Mouse (Mus musculus) bone marrow, adult 2 months (tissue): ENCODE measurements at regions not wholly inside any gene's neighbourhood (a gene's known extent, or its start where the extent isn't known, plus 50 kb on each side); places are given as distances from the start of the nearest gene placed in this dataset.

ENCODE experiments used
- H3K27ac ChIP-seq: fragments of 200-500 bp; 2 replicates; pipeline ENCODE4 v1.5.1; 2012; ENCODE audit warnings: low read depth, mild to moderate bottlenecking, control low read depth, inconsistent platforms, low read length; ENCODE audit not compliant: control insufficient read depth, poor library complexity, insufficient read depth
- H3K4me1 ChIP-seq: fragments of 200-500 bp; 2 replicates; pipeline ENCODE4 v1.6.1; 2011; ENCODE audit warnings: low read length; ENCODE audit not compliant: control insufficient read depth, insufficient read depth
- H3K4me3 ChIP-seq: fragments of 200-500 bp; replicated peaks from 2 replicates; pipeline ENCODE3; 2011; ENCODE audit warnings: mild to moderate bottlenecking, low read depth, low read length, control low read depth; ENCODE audit not compliant: control insufficient read depth
- CTCF ChIP-seq: fragments of 200-500 bp; IDR thresholded peaks from 2 replicates; pipeline ENCODE4 v1.5.1; 2011; ENCODE audit warnings: low read length, control low read depth; ENCODE audit not compliant: control insufficient read depth, insufficient read depth
- POLR2A ChIP-seq: fragments of 200-500 bp; IDR thresholded peaks from 2 replicates; pipeline ENCODE4 v1.6.1; 2011; ENCODE audit warnings: low read depth, mild to moderate bottlenecking, control low read depth, low read length, borderline replicate concordance; ENCODE audit not compliant: control insufficient read depth
- WGBS: fragments of 180-500 bp; shearing (Covaris S2); methylation state at CpG from one replicate; pipeline ENCODE4 v1.1.7; 2018; 5-methylcytosine and 5-hydroxymethylcytosine counted together

GRCm38 (mm10) chr5:67532756-67533255 is 74.9 kb upstream of the Shisa3 start:
- no peak for TF ChIP-seq POLR2A
- no peak for TF ChIP-seq CTCF
- Histone ChIP-seq H3K27ac (no peak overlapping the region), H3K4me1 (no peaks in the 10 kb centered on the region; the same call in 1 of the 2 replicates), H3K4me3 (no peak overlapping the region)
- 64% methylated on average over 15 of the region's 15 CpGs for WGBS

- 71% methylated on average over 7 of the region's 7 CpGs for WGBS
Measured at GRCm38 (mm10) chr5:67534056-67534455, 73.6 kb upstream of the Shisa3 start.

GRCm38 (mm10) chr5:67537990-67538389 is 69.7 kb upstream of the Shisa3 start:
- WGBS: 69% methylated on average over 5 of the region's 5 CpGs
- TF ChIP-seq POLR2A (no peak), CTCF (no peak)
- H3K27ac ChIP-seq: no peak overlapping the region; the same call in 1 of the 2 replicates

More at GRCm38 (mm10) chr5:67534056-67534455, 73.6 kb upstream of the Shisa3 start:
- Histone ChIP-seq H3K4me3 (no peak overlapping the region), H3K27ac (no peak overlapping the region), H3K4me1 (no peaks in the 10 kb centered on the region)
- TF ChIP-seq CTCF (no peak), POLR2A (no peak)

GRCm38 (mm10) chr5:67539591-67540238 is 68.0 kb upstream of the Shisa3 start:
- Histone ChIP-seq H3K4me1 (no peaks in the 10 kb centered on the region), H3K27ac (no peak overlapping the region), H3K4me3 (no peak overlapping the region)
- TF ChIP-seq CTCF (no peak), POLR2A (no peak)
- 63% methylated on average over 8 of the region's 8 CpGs for WGBS

More at GRCm38 (mm10) chr5:67537990-67538389, 69.7 kb upstream of the Shisa3 start:
- no peak overlapping the region for H3K4me3 ChIP-seq
- H3K4me1 ChIP-seq: no peaks in the 10 kb centered on the region

GRCm38 (mm10) chr5:67541867-67542266 is 65.8 kb upstream of the Shisa3 start:
- WGBS: 60% methylated on average over 3 of the region's 3 CpGs
- H3K4me3 ChIP-seq: no peak overlapping the region

GRCm38 (mm10) chr5:67544028-67544589 is 63.6 kb upstream of the Shisa3 start:
- TF ChIP-seq POLR2A: no peak
- no peak for TF ChIP-seq CTCF
- WGBS: 86% methylated on average over 9 of the region's 9 CpGs
- Histone ChIP-seq H3K4me1 (no peaks in the 10 kb centered on the region), H3K4me3 (no peak overlapping the region), H3K27ac (no peak overlapping the region)

More at GRCm38 (mm10) chr5:67541867-67542266, 65.8 kb upstream of the Shisa3 start:
- Histone ChIP-seq H3K4me1 (no peaks in the 10 kb centered on the region), H3K27ac (no peak overlapping the region)
- TF ChIP-seq POLR2A (no peak), CTCF (no peak)

- WGBS: 75% methylated on average over 6 of the region's 6 CpGs
- TF ChIP-seq POLR2A (no peak), CTCF (no peak)
- H3K4me1 ChIP-seq: no peaks in the 10 kb centered on the region
- H3K27ac ChIP-seq: no peak overlapping the region
- H3K4me3 ChIP-seq: no peak overlapping the region
Measured at GRCm38 (mm10) chr5:67550257-67550656, 57.4 kb upstream of the Shisa3 start.

GRCm38 (mm10) chr5:67551668-67552390 is 55.9 kb upstream of the Shisa3 start:
- no peak overlapping the region for H3K27ac ChIP-seq
- TF ChIP-seq POLR2A (no peak), CTCF (no peak)
- H3K4me1 ChIP-seq: no peaks in the 10 kb centered on the region
- 74% methylated on average over 6 of the region's 6 CpGs for WGBS
- H3K4me3 ChIP-seq: no peak overlapping the region
